Mouse (Mus musculus): ENCODE data around the gene AL731706.1.

DNA sequence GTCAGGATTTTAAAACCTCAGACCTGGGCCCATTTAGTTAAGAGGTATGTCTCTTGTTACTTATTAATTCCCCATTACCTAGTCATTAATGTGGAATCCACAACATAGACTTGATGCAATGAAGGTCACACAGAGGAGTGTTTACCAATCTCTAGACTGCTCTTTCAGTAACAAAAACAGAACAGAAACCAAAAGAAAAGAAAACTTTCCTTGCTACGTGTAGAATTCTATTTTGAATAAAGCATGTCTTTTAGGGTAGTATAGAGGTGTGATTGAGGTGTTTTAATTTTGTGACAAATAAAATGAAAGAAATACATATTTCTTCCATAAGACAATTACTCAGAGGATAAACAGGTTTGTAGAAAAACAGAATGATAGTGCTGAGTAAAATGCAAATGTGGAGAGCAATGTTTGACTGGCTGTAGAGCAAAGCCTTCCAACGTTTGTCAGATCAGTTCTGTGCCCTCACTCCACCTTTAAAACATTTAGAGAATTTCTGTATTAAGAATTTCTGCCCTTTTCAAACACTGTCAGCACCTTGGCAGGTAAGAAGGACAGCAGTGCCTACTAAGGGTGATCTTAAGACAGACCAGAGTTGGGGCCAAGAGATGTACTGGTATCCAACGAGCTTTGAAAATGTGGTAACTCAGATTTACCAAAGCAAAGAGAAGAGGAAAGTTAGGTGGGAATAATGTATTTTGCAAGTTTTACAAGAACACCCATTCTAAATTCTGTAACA is 57.0 kb downstream of the AL731706.1 start:
- TF ChIP-seq CTCF (IDR thresholded peaks at IDR 0.05; ENCODE audit: low read depth, low read length) (no peak), POLR2A (IDR thresholded peaks at IDR 0.05; ENCODE audit: borderline replicate concordance, low read depth, low read length) (no peak)
